Mouse (Mus musculus) CH12.LX (cell line): ENCODE measurements around the gene Asb16. TPM values are rescaled to one million over a fixed set of nuclear protein-coding genes. Genes with fewer than 3 reads are reported as not detected.

Experiments
- DNase-seq: peaks from one replicate; pipeline ENCODE4 v3.0.0-alpha.2; 2013; ENCODE audit errors: extremely low read depth
- H3K27ac ChIP-seq: 2 replicates; pipeline ENCODE4 v1.5.1; 2012; ENCODE audit warnings: low read depth, mild to moderate bottlenecking, control low read depth, moderate library complexity; ENCODE audit not compliant: insufficient read depth
- H3K27me3 ChIP-seq: replicated peaks from 2 replicates; pipeline ENCODE3; 2012; ENCODE audit warnings: inconsistent platforms
- H3K36me3 ChIP-seq, 2 experiments: replicated peaks in 1 of 2; 2 replicates each; pipeline versions ENCODE3 to v1.6.1; 2012; ENCODE audit warnings: inconsistent platforms in 1 of 2, low read length in 1 of 2, mild to moderate bottlenecking in 1 of 2, mixed read lengths in 1 of 2, moderate library complexity in 1 of 2; ENCODE audit not compliant: control insufficient read depth in 1 of 2, insufficient read depth in 1 of 2
- H3K4me1 ChIP-seq, 2 experiments: 2 replicates each; pipeline ENCODE4 v1.6.1; 2012; ENCODE audit warnings: inconsistent platforms in 1 of 2, moderate library complexity in 1 of 2; ENCODE audit not compliant: insufficient read depth in 2 of 2, control insufficient read depth in 1 of 2
- H3K4me2 ChIP-seq: 2 replicates; pipeline ENCODE4 v1.6.1; 2012; ENCODE audit warnings: low read depth, mild to moderate bottlenecking, control low read depth; ENCODE audit not compliant: poor library complexity, insufficient read depth, severe bottlenecking
- H3K4me3 ChIP-seq, 3 experiments: fragments of 150-350 bp in 1 of 3; sonication (generic) in 1 of 3; replicated peaks in 1 of 3; 2 replicates each; pipeline versions ENCODE3 to v1.5.1; 2011 to 2012; ENCODE audit warnings: low read depth in 2 of 3, low read length in 2 of 3, mild to moderate bottlenecking in 2 of 3, moderate library complexity in 2 of 3, control low read depth in 1 of 3, improper control_type of control experiment in 1 of 3, inconsistent platforms in 1 of 3, mixed read lengths in 1 of 3; ENCODE audit not compliant: poor library complexity in 1 of 3
- H3K79me2 ChIP-seq: replicated peaks from 2 replicates; pipeline ENCODE4 v1.6.1; 2012; ENCODE audit warnings: mild to moderate bottlenecking, moderate library complexity; ENCODE audit not compliant: control insufficient read depth, poor library complexity, insufficient read depth, severe bottlenecking; ENCODE audit errors: extremely low read depth
- H3K9ac ChIP-seq: 2 replicates; pipeline ENCODE4 v1.6.1; 2012; ENCODE audit warnings: low read depth, mild to moderate bottlenecking, control low read depth, moderate library complexity; ENCODE audit not compliant: insufficient read depth
- H3K9me3 ChIP-seq: replicated peaks from 2 replicates; pipeline ENCODE3; 2012; ENCODE audit warnings: low read length, inconsistent platforms, mixed read lengths
- BHLHE40 ChIP-seq: IDR thresholded peaks from 2 replicates; pipeline ENCODE4 v1.6.1; 2011; ENCODE audit warnings: mild to moderate bottlenecking, low read depth, low read length, improper control_type of control experiment
- CHD1 ChIP-seq: IDR thresholded peaks from 2 replicates; pipeline ENCODE4 v1.6.1; 2012; ENCODE audit warnings: low read depth, low read length, improper control_type of control experiment, inconsistent platforms
- CHD2 ChIP-seq: IDR thresholded peaks from 2 replicates; pipeline ENCODE4 v1.6.1; 2011; ENCODE audit warnings: low read length, improper control_type of control experiment
- CTCF ChIP-seq, 2 experiments: IDR thresholded peaks in 1 of 2; conservative IDR thresholded peaks in 1 of 2; 2 replicates each; pipeline ENCODE4 v1.5.1; 2011 to 2012; ENCODE audit warnings: low read depth in 2 of 2, low read length in 2 of 2, improper control_type of control experiment in 1 of 2, inconsistent platforms in 1 of 2, mild to moderate bottlenecking in 1 of 2, moderate library complexity in 1 of 2
- E2F4 ChIP-seq: IDR thresholded peaks from 2 replicates; pipeline ENCODE4 v1.6.1; 2011; ENCODE audit warnings: low read depth, low read length, improper control_type of control experiment; ENCODE audit not compliant: insufficient replicate concordance
- ELF1 ChIP-seq: IDR thresholded peaks from 2 replicates; pipeline ENCODE4 v1.6.1; 2014; ENCODE audit warnings: low read depth, mild to moderate bottlenecking, inconsistent platforms, low read length, improper control_type of control experiment
- EP300 ChIP-seq: IDR thresholded peaks from 2 replicates; pipeline ENCODE4 v1.6.1; 2011; ENCODE audit warnings: low read length, improper control_type of control experiment
- ETS1 ChIP-seq: conservative IDR thresholded peaks from 2 replicates; pipeline ENCODE4 v1.6.1; 2012; ENCODE audit warnings: low read depth, mild to moderate bottlenecking, inconsistent platforms, low read length, improper control_type of control experiment, moderate library complexity
- GABPA ChIP-seq: IDR thresholded peaks from 2 replicates; pipeline ENCODE4 v1.6.1; 2012; ENCODE audit warnings: low read depth, low read length, improper control_type of control experiment, inconsistent platforms; ENCODE audit not compliant: insufficient replicate concordance
- HCFC1 ChIP-seq: IDR thresholded peaks from 2 replicates; pipeline ENCODE4 v1.6.1; 2012; ENCODE audit warnings: low read depth, mild to moderate bottlenecking, inconsistent platforms, low read length, improper control_type of control experiment
- IRF4 ChIP-seq: IDR thresholded peaks from 2 replicates; pipeline ENCODE4 v1.6.1; 2014; ENCODE audit warnings: low read depth, mild to moderate bottlenecking, inconsistent platforms, low read length, improper control_type of control experiment
- JUND ChIP-seq: conservative IDR thresholded peaks from 2 replicates; pipeline ENCODE4 v1.6.1; 2011; ENCODE audit warnings: low read depth, low read length, improper control_type of control experiment
- KAT2A ChIP-seq: IDR thresholded peaks from 2 replicates; pipeline ENCODE4 v1.6.1; 2012; ENCODE audit warnings: low read length, improper control_type of control experiment, inconsistent platforms; ENCODE audit not compliant: insufficient replicate concordance
- MAFK ChIP-seq: IDR thresholded peaks from 2 replicates; pipeline ENCODE4 v1.6.1; 2011; ENCODE audit warnings: low read length, improper control_type of control experiment; ENCODE audit not compliant: insufficient replicate concordance
- MAX ChIP-seq: IDR thresholded peaks from 2 replicates; pipeline ENCODE4 v1.6.1; 2011; ENCODE audit warnings: low read length, improper control_type of control experiment
- MAZ ChIP-seq: IDR thresholded peaks from 2 replicates; pipeline ENCODE4 v1.6.1; 2012; ENCODE audit warnings: low read depth, mild to moderate bottlenecking, inconsistent platforms, low read length, improper control_type of control experiment, moderate library complexity
- MXI1 ChIP-seq: IDR thresholded peaks from 2 replicates; pipeline ENCODE4 v1.6.1; 2011; ENCODE audit warnings: mild to moderate bottlenecking, low read depth, low read length, improper control_type of control experiment
- MYC ChIP-seq: IDR thresholded peaks from 2 replicates; pipeline ENCODE4 v1.6.1; 2011; ENCODE audit warnings: low read depth, mild to moderate bottlenecking, improper control_type of control experiment, low read length
- NELFE ChIP-seq: IDR thresholded peaks from 2 replicates; pipeline ENCODE4 v1.6.1; 2011; ENCODE audit warnings: low read depth, low read length, improper control_type of control experiment
- NRF1 ChIP-seq: IDR thresholded peaks from 2 replicates; pipeline ENCODE4 v1.6.1; 2014; ENCODE audit warnings: low read depth, mild to moderate bottlenecking, inconsistent platforms, low read length, improper control_type of control experiment, moderate library complexity
- POLR2A ChIP-seq: IDR thresholded peaks from 2 replicates; pipeline ENCODE4 v1.6.1; 2011; ENCODE audit warnings: low read depth, mild to moderate bottlenecking, improper control_type of control experiment, low read length
- POLR2AphosphoS2 ChIP-seq: IDR thresholded peaks from 2 replicates; pipeline ENCODE4 v1.6.1; 2011; ENCODE audit warnings: low read depth, low read length, improper control_type of control experiment
- RAD21 ChIP-seq: IDR thresholded peaks from 2 replicates; pipeline ENCODE4 v1.6.1; 2011; ENCODE audit warnings: low read depth, mild to moderate bottlenecking, low read length, improper control_type of control experiment, moderate library complexity
- RCOR1 ChIP-seq: conservative IDR thresholded peaks from 2 replicates; pipeline ENCODE4 v1.6.1; 2012; ENCODE audit warnings: low read depth, mild to moderate bottlenecking, inconsistent platforms, low read length, improper control_type of control experiment
- SIN3A ChIP-seq: IDR thresholded peaks from 2 replicates; pipeline ENCODE4 v1.6.1; 2012; ENCODE audit warnings: low read length, improper control_type of control experiment, inconsistent platforms
- SMC3 ChIP-seq: IDR thresholded peaks from 2 replicates; pipeline ENCODE4 v1.6.1; 2011; ENCODE audit warnings: low read depth, low read length, improper control_type of control experiment
- TBP ChIP-seq: conservative IDR thresholded peaks from 2 replicates; pipeline ENCODE4 v1.6.1; 2011; ENCODE audit warnings: low read depth, low read length, improper control_type of control experiment
- TCF12 ChIP-seq: IDR thresholded peaks from 2 replicates; pipeline ENCODE4 v1.6.1; 2014; ENCODE audit warnings: low read depth, mild to moderate bottlenecking, inconsistent platforms, low read length, improper control_type of control experiment
- UBTF ChIP-seq: IDR thresholded peaks from 2 replicates; pipeline ENCODE4 v1.6.1; 2012; ENCODE audit warnings: low read depth, mild to moderate bottlenecking, inconsistent platforms, low read length, improper control_type of control experiment, moderate library complexity
- USF1 ChIP-seq: IDR thresholded peaks from 2 replicates; pipeline ENCODE4 v1.6.1; 2014; ENCODE audit warnings: low read depth, mild to moderate bottlenecking, inconsistent platforms, low read length, improper control_type of control experiment
- ZC3H11A ChIP-seq: IDR thresholded peaks from 2 replicates; pipeline ENCODE4 v1.6.1; 2012; ENCODE audit warnings: low read depth, mild to moderate bottlenecking, inconsistent platforms, low read length, improper control_type of control experiment
- ZKSCAN1 ChIP-seq: IDR thresholded peaks from 2 replicates; pipeline ENCODE4 v1.6.1; 2012; ENCODE audit warnings: low read depth, inconsistent platforms, low read length, improper control_type of control experiment, borderline replicate concordance
- ZMIZ1 ChIP-seq: IDR thresholded peaks from 2 replicates; pipeline ENCODE4 v1.6.1; 2012; ENCODE audit warnings: low read depth, mild to moderate bottlenecking, inconsistent platforms, low read length, improper control_type of control experiment
- ZNF384 ChIP-seq: IDR thresholded peaks from 2 replicates; pipeline ENCODE4 v1.6.1; 2012; ENCODE audit warnings: low read depth, low read length, improper control_type of control experiment, inconsistent platforms
- dilution Hi-C: fragments of 300-500 bp; cut with MboI; formaldehyde crosslinking; loops from 2 replicates; pipeline ENCODE4 v1.14.3; 2020; ENCODE audit warnings: low sequenced_read_pairs; ENCODE audit not compliant: extremely low pct_unique_long_range_greater_than_20kb, extremely low pct_ligation_motif_present
- in situ Hi-C: fragments of 300-500 bp; cut with MboI; formaldehyde crosslinking; loops from 3 replicates; pipeline ENCODE4 v1.14.3; 2019; ENCODE audit warnings: low sequenced_read_pairs, low pct_ligation_motif_present, low pct_unique_long_range_greater_than_20kb, mixed read lengths
- polyA plus RNA-seq: library from polyadenylated mRNA; unstranded; fragments of >175 nt; gene quantifications from 2 replicates; pipeline ENCODE4 v1.2.1, GENCODE M21; 2012; ENCODE audit warnings: low read depth; ENCODE audit not compliant: insufficient read length
- total RNA-seq, 2 experiments: library from RNA; depleted of rRNA; stranded (reverse); fragments of 300-350 nt in 1 of 2; fragments of >200 nt in 1 of 2; gene quantifications; 2 replicates each; pipeline ENCODE4 v1.2.3; 2012 to 2014

Asb16 gene
- total and polyA plus RNA-seq, 3 experiments = not detected

DNA sequence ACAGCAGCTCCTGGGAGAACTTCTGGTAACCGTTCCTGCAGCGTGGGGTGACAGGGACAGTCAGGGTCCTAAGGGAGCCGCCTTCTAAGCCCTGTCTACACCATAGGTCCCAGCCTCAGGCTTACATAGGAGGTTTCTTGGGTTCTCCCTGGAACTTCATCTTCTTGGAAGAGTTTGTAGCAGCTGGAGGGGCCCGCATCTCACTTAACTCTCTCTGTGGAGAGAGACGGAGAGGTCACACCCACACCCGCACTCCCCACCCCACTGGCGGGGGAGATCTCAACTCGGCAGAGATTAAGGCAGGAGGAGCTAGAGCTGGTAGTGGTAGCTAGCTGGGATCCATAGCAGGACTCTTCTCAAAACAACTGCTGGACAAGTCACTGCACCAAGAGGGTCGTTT is 39.6 kb downstream of the Asb16 start (continued):
- no peak for TF ChIP-seq SMC3
- TF ChIP-seq, all 38 proteins: peak for 0

DNA sequence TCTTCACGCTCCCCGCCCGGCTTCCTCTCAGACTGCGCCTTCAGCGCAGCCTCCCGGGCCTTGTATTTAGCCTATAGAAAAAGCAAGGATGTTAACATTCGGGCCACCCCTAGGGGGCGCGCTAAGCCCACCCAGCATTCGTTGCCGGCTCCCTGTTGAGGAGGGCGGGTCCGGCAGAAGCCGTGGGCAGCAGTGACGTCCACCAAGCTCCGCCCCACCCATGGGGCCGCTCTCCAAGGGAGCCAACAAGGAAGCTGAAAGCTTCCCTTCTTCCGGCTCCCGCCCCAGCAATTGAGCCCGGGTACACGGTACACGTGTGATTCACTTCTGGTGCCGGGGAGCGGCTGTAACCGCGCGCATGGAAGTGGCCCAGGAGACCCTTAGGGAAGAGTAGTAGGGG is 40.4 kb downstream of the Asb16 start:
- TF ChIP-seq ZMIZ1 = no peak
- no peak for TF ChIP-seq ZKSCAN1
- peak; percentile 77 for TF ChIP-seq TCF12
- TF ChIP-seq SMC3 = peak; percentile 96
- TF ChIP-seq RCOR1 = no peak
- TF ChIP-seq TBP = 0 out of 2 replicates have a peak, but pooled peaks have one; percentile 44
- TF ChIP-seq JUND = no peak
- peak; percentile 41; the same call in 1 of the 2 replicates for TF ChIP-seq ETS1
- TF ChIP-seq CTCF (conservative IDR thresholded peaks at IDR 0.05 in 1 of 2, IDR thresholded peaks at IDR 0.05 in 1 of 2; ENCODE audit: low read depth in 2 of 2, low read length in 2 of 2) = peak; percentile 70 to 99
- TF ChIP-seq GABPA = no peak
- TF ChIP-seq HCFC1 = peak; percentile 74
- peak; percentile 95 for TF ChIP-seq MYC
- peak; percentile 96 for TF ChIP-seq SIN3A
- peak; percentile 15; the same call in 1 of the 2 replicates for TF ChIP-seq BHLHE40
- TF ChIP-seq POLR2AphosphoS2 = peak; percentile 86; the same call in 1 of the 2 replicates
- TF ChIP-seq NELFE = peak; percentile 63
- no peak for TF ChIP-seq E2F4
- TF ChIP-seq MAFK = no peak
- no peak for TF ChIP-seq USF1
- TF ChIP-seq CHD1 = no peak
- peak; percentile 57; the same call in 1 of the 2 replicates for TF ChIP-seq IRF4
- TF ChIP-seq KAT2A = 0 out of 2 replicates have a peak, but pooled peaks have one; percentile 38
- TF ChIP-seq MXI1 = peak; percentile 99
- peak; percentile 81 for TF ChIP-seq ZC3H11A
- no peak for TF ChIP-seq EP300
- TF ChIP-seq ELF1 = peak; percentile 95
- TF ChIP-seq RAD21 = no peak; the same call in none of the 2 replicates
- TF ChIP-seq MAX = peak; percentile 87
- TF ChIP-seq UBTF = 0 out of 2 replicates have a peak, but pooled peaks have one; percentile 21
- peak; percentile 92 for TF ChIP-seq POLR2A
- no peak; the same call in 1 of the 2 replicates for TF ChIP-seq MAZ
- peak; percentile 62 for TF ChIP-seq NRF1
- TF ChIP-seq ZNF384 = peak; percentile 59
- TF ChIP-seq CHD2 = no peak; the same call in 1 of the 2 replicates
- Histone ChIP-seq H3K9ac (peak overlapping the region; percentile 27; the same call in 1 of the 2 replicates), H3K27me3 (no peaks in the 10 kb centered on the region), H3K4me1 (peaks cover 18 to 50% of the 10 kb centered on the region in 2 experiments), H3K79me2 (peaks cover 2% of the 10 kb centered on the region), H3K36me3 (peaks cover 69 to 92% of the 10 kb centered on the region in 2 experiments), H3K4me3 (peak overlapping the region; percentile 45 to 62 (median 59)), H3K9me3 (no peaks in the 10 kb centered on the region), H3K4me2 (peak overlapping the region; percentile 71), H3K27ac (peak overlapping the region; percentile 53)
- in situ Hi-C loops = no loop called here
- dilution Hi-C loops = loop anchor here (25.0 kb wide), 1 partner anchor 103 kb away; the partner anchor contains the start of gene Slc25a39
- DNase-seq = peak; percentile 99
